Comparison of ENCODE assay signal across 20 mouse cellular contexts in the genomic region with DNA sequence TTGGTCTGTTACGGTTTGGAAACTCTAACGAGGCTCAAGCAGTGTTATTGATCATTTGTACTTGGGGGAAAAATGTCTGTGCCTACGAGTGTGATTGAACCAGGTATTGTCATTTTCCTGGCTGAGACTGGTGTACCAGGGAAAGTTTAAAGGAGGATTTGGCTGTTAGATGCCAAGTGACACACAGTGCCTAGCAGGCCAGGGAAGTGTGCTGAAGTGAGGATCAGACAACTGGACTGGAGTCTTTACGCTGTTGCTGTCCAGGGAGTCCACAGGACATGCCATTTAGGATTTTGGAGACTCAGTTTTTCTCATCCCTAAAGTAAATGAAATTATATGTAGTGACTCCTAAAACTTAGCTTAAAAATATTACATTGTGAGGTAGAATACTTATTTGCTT.
DNase-seq lines count a peak whose midpoint lies in the region; ATAC-seq and TF ChIP-seq lines count a peak whose summit lies in the region.
"Had no signal": no experiment of that assay in that cellular context is flagged by ENCODE, and none has a peak within 500 bp of the region (broad histone marks: within the 10 kb centered on the region; RNA-seq: fewer than 3 reads in every experiment).

No protein-coding gene starts in this region.

- no peaks in the 10 kb centered on the region for H3K9me3 ChIP-seq in intestine, embryonic 14.5 days (ENCODE audit: control insufficient read depth, low read length)
- no peaks in the 10 kb centered on the region for H3K9me3 ChIP-seq in intestine, embryonic 16.5 days (ENCODE audit: control insufficient read depth, low read length)
- H3K9me3 ChIP-seq in lung, embryonic 16.5 days (ENCODE audit: control insufficient read depth, low read length), result no peaks in the 10 kb centered on the region
- H3K9me3 ChIP-seq: forebrain, embryonic 12.5 days; heart, embryonic 12.5 days; liver, embryonic 15.5 days had no signal

- WGBS in intestine, embryonic 14.5 days, result 61% methylated on average over 4 of the region's 4 CpGs
- WGBS in intestine, embryonic 16.5 days, result 68% methylated on average over 4 of the region's 4 CpGs
- 70% methylated on average over 4 of the region's 4 CpGs for WGBS in lung, embryonic 16.5 days

- H3K27ac ChIP-seq in intestine, embryonic 14.5 days (ENCODE audit: low read depth), result peak overlapping the region; percentile 43; the same call in 1 of the 2 replicates
- no peak overlapping the region for H3K27ac ChIP-seq in intestine, embryonic 16.5 days (ENCODE audit: low read length)
- H3K27ac ChIP-seq in lung, embryonic 16.5 days (ENCODE audit: low read length), result peak overlapping the region; percentile 12; the same call in 1 of the 2 replicates
- H3K27ac ChIP-seq in embryonic fibroblast, embryonic 13.5 days (ENCODE audit: insufficient read depth, low read length), result peak overlapping the region; percentile 78
- H3K27ac ChIP-seq: forebrain, embryonic 12.5 days; hindbrain, postnatal 0 days; liver, embryonic 15.5 days had no signal

- TF ChIP-seq POLR2A in embryonic fibroblast, embryonic 13.5 days (IDR thresholded peaks at IDR 0.05; ENCODE audit: low read depth, low read length), result no peak; the same call in none of the 2 replicates

- ATAC-seq in intestine, embryonic 14.5 days (replicated peaks; ENCODE audit: low FRiP score, low TSS enrichment, low read depth), result no peak
- no peak for ATAC-seq in intestine, embryonic 16.5 days
- ATAC-seq in lung, embryonic 16.5 days (ENCODE audit: low read depth), result no peak
- ATAC-seq: hindbrain, postnatal 0 days had no signal

- H3K4me2 ChIP-seq in intestine, embryonic 14.5 days (ENCODE audit: low read length), result peak overlapping the region; percentile 16; the same call in 1 of the 2 replicates
- no peak overlapping the region for H3K4me2 ChIP-seq in intestine, embryonic 16.5 days (ENCODE audit: low read depth, low read length)
- H3K4me2 ChIP-seq in lung, embryonic 16.5 days (ENCODE audit: low read depth, low read length), result peak overlapping the region; percentile 58; the same call in 1 of the 2 replicates
- H3K4me2 ChIP-seq: forebrain, embryonic 12.5 days; heart, embryonic 12.5 days; midbrain, embryonic 11.5 days had no signal

- no peak overlapping the region for H3K4me3 ChIP-seq in intestine, embryonic 14.5 days (ENCODE audit: low read depth, low read length)
- H3K4me3 ChIP-seq in intestine, embryonic 16.5 days (ENCODE audit: low read length), result no peak overlapping the region
- no peak overlapping the region for H3K4me3 ChIP-seq in lung, embryonic 16.5 days (ENCODE audit: low read length)
- peak overlapping the region; percentile 50 for H3K4me3 ChIP-seq in embryonic fibroblast, embryonic 13.5 days (ENCODE audit: insufficient read depth, low read length)
- H3K4me3 ChIP-seq: forebrain, embryonic 12.5 days; heart, embryonic 12.5 days; liver, embryonic 15.5 days had no signal

- no peaks in the 10 kb centered on the region for H3K27me3 ChIP-seq in intestine, embryonic 14.5 days (replicated peaks; ENCODE audit: control insufficient read depth, insufficient read depth, low read length)
- H3K27me3 ChIP-seq in intestine, embryonic 16.5 days (replicated peaks; ENCODE audit: control insufficient read depth, insufficient read depth, low read length), result no peaks in the 10 kb centered on the region
- H3K27me3 ChIP-seq in lung, embryonic 16.5 days (ENCODE audit: control insufficient read depth, insufficient read depth, low read depth, low read length), result no peaks in the 10 kb centered on the region
- H3K27me3 ChIP-seq: forebrain, embryonic 12.5 days; heart, embryonic 12.5 days; liver, embryonic 15.5 days had no signal

- no peak for TF ChIP-seq CTCF in embryonic fibroblast, embryonic 13.5 days (IDR thresholded peaks at IDR 0.05; ENCODE audit: borderline replicate concordance, insufficient read depth, low read length)

- no peak overlapping the region for H3K9ac ChIP-seq in intestine, embryonic 14.5 days (ENCODE audit: low read length)
- no peak overlapping the region for H3K9ac ChIP-seq in intestine, embryonic 16.5 days (ENCODE audit: low read depth, low read length)
- H3K9ac ChIP-seq in lung, embryonic 16.5 days (ENCODE audit: low read length), result no peak overlapping the region
- H3K9ac ChIP-seq: forebrain, embryonic 12.5 days; heart, embryonic 12.5 days; liver, embryonic 15.5 days had no signal

- H3K36me3 ChIP-seq in intestine, embryonic 14.5 days (ENCODE audit: control insufficient read depth, insufficient read depth, low read length), result no peaks in the 10 kb centered on the region
- no peaks in the 10 kb centered on the region for H3K36me3 ChIP-seq in intestine, embryonic 16.5 days (ENCODE audit: control insufficient read depth, insufficient read depth, low read length)
- H3K36me3 ChIP-seq in lung, embryonic 16.5 days (ENCODE audit: control insufficient read depth, insufficient read depth, low read length), result no peaks in the 10 kb centered on the region
- H3K36me3 ChIP-seq: forebrain, embryonic 12.5 days; liver, embryonic 15.5 days had no signal

- no peak for DNase-seq in intestine, embryonic 14.5 days (ENCODE audit: low spot score)
- DNase-seq in lung, postnatal 36 days, result no peak
- DNase-seq in adrenal gland, postnatal 36 days, result no peak
- DNase-seq in spleen, adult 12 weeks (ENCODE audit: low spot score), result no peak
- DNase-seq: adrenal gland, postnatal 25 days; cerebellum, adult 2 months; heart, postnatal 36 days; kidney, adult 9 months; kidney, postnatal 4 days; layer of hippocampus, postnatal 36 days; right cerebral cortex, postnatal 14 days; thymus, postnatal 4 days had no signal

- peaks cover 26% of the 10 kb centered on the region for H3K4me1 ChIP-seq in intestine, embryonic 14.5 days (replicated peaks; ENCODE audit: control insufficient read depth, insufficient read depth, low read length)
- peaks cover 10% of the 10 kb centered on the region; the same call in 1 of the 2 replicates for H3K4me1 ChIP-seq in intestine, embryonic 16.5 days (ENCODE audit: control insufficient read depth, insufficient read depth, low read length)
- peaks cover 22% of the 10 kb centered on the region for H3K4me1 ChIP-seq in lung, embryonic 16.5 days (replicated peaks; ENCODE audit: control insufficient read depth, insufficient read depth, low read length)
- peaks cover 13% of the 10 kb centered on the region for H3K4me1 ChIP-seq in embryonic fibroblast, embryonic 13.5 days (ENCODE audit: control insufficient read depth, insufficient read depth, low read length)
- H3K4me1 ChIP-seq: liver, embryonic 15.5 days had no signal
